Mouse (Mus musculus) frontal cortex, postnatal 14 days (tissue): Measurements from ENCODE around the gene Coq2.

Source experiments
- DNase-seq, 2 experiments: peaks; one replicate each; pipeline ENCODE4 v3.0.0; 2022; ENCODE audit warnings: low spot score in 2 of 2

Coq2 gene

GRCm38 (mm10) chr5:100663011-100663410 lies 11.9 kb downstream of the Coq2 start:
- no peak for DNase-seq

- no peak for DNase-seq
Measured at GRCm38 (mm10) chr5:100658460-100658859, 16.5 kb downstream of the Coq2 start.

GRCm38 (mm10) chr5:100656352-100656751 lies 18.6 kb downstream of the Coq2 start:
- DNase-seq = no peak

- no peak for DNase-seq
Measured at GRCm38 (mm10) chr5:100652327-100652726, 22.6 kb downstream of the Coq2 start.

- DNase-seq = no peak
Measured at GRCm38 (mm10) chr5:100651486-100651885, 23.5 kb downstream of the Coq2 start.

- no peak for DNase-seq
Measured at GRCm38 (mm10) chr5:100650969-100651368, 24.0 kb downstream of the Coq2 start.

- DNase-seq = no peak
Measured at GRCm38 (mm10) chr5:100648546-100648945, 26.4 kb downstream of the Coq2 start.

- DNase-seq = no peak
Measured at GRCm38 (mm10) chr5:100648046-100648445, 26.9 kb downstream of the Coq2 start.

- DNase-seq = no peak
Measured at GRCm38 (mm10) chr5:100646558-100646957, 28.4 kb downstream of the Coq2 start.

GRCm38 (mm10) chr5:100643991-100644535 lies 30.9 kb downstream of the Coq2 start:
- no peak for DNase-seq

- DNase-seq = no peak
Measured at GRCm38 (mm10) chr5:100643253-100643990, 31.5 kb downstream of the Coq2 start.

- DNase-seq = no peak
Measured at GRCm38 (mm10) chr5:100642316-100642715, 32.6 kb downstream of the Coq2 start.

GRCm38 (mm10) chr5:100638483-100638882 lies 36.5 kb downstream of the Coq2 start:
- no peak for DNase-seq

- no peak for DNase-seq
Measured at GRCm38 (mm10) chr5:100636794-100637544, 38.0 kb downstream of the Coq2 start.

GRCm38 (mm10) chr5:100635908-100636307 lies 39.0 kb downstream of the Coq2 start:
- no peak for DNase-seq

- no peak for DNase-seq
Measured at GRCm38 (mm10) chr5:100634885-100635478, 40.0 kb downstream of the Coq2 start.

- no peak for DNase-seq
Measured at GRCm38 (mm10) chr5:100632540-100633129, 42.3 kb downstream of the Coq2 start.

GRCm38 (mm10) chr5:100628807-100629206 lies 46.1 kb downstream of the Coq2 start:
- DNase-seq = no peak

- DNase-seq = no peak
Measured at GRCm38 (mm10) chr5:100626526-100626925, 48.4 kb downstream of the Coq2 start.

GRCm38 (mm10) chr5:100624743-100625360 lies 50.1 kb downstream of the Coq2 start:
- DNase-seq = no peak

- no peak for DNase-seq
Measured at GRCm38 (mm10) chr5:100622509-100623163, 52.3 kb downstream of the Coq2 start.
